Mouse (Mus musculus): ENCODE measurements around the gene Fut2. TPM values are rescaled to one million over a fixed set of nuclear protein-coding genes. Genes with fewer than 3 reads are reported as not detected.

The Fut2 gene
- polyA plus RNA-seq, 1 experiment from 2014 or later, result 35.1 TPM

- no peak overlapping the region for H3K4me3 ChIP-seq (ENCODE audit: low read depth, low read length)
- H3K4me2 ChIP-seq (replicated peaks; ENCODE audit: low read depth), result no peak overlapping the region
- no peak overlapping the region for H3K27ac ChIP-seq (replicated peaks)
- H3K9me3 ChIP-seq (ENCODE audit: control insufficient read depth, low read length), result no peaks in the 10 kb centered on the region
- 64% methylated on average over 6 of the region's 6 CpGs for WGBS
- H3K27me3 ChIP-seq (ENCODE audit: control insufficient read depth, insufficient read depth, low read length), result no peaks in the 10 kb centered on the region
- peaks cover 17% of the 10 kb centered on the region for H3K4me1 ChIP-seq (replicated peaks; ENCODE audit: control insufficient read depth, insufficient read depth)
- no peaks in the 10 kb centered on the region for H3K36me3 ChIP-seq (ENCODE audit: control insufficient read depth, insufficient read depth, low read length)
- DNase-seq (ENCODE audit: low spot score) (no peak), ATAC-seq (ENCODE audit: low FRiP score, low TSS enrichment) (no peak)
- TF ChIP-seq CTCF (IDR thresholded peaks at IDR 0.05; ENCODE audit: low read depth), result no peak
- TF ChIP-seq EP300 (optimal IDR thresholded peaks at IDR 0.05), result no peak
- H3K9ac ChIP-seq (ENCODE audit: low read length), result no peak overlapping the region
Observed at GRCm38 (mm10) chr7:45644872-45645590, 21.2 kb downstream of the Fut2 start.

GRCm38 (mm10) chr7:45644183-45644582, 22.0 kb downstream of the Fut2 start:
- H3K9me3 ChIP-seq (ENCODE audit: control insufficient read depth, low read length), result no peaks in the 10 kb centered on the region
- H3K4me3 ChIP-seq (ENCODE audit: low read depth, low read length), result peak overlapping the region; percentile 37
- ATAC-seq (ENCODE audit: low FRiP score, low TSS enrichment), result peak; percentile 11
- no peaks in the 10 kb centered on the region for H3K27me3 ChIP-seq (ENCODE audit: control insufficient read depth, insufficient read depth, low read length)
- no peak for TF ChIP-seq CTCF (IDR thresholded peaks at IDR 0.05; ENCODE audit: low read depth)
- no peak for TF ChIP-seq EP300 (optimal IDR thresholded peaks at IDR 0.05)
- H3K36me3 ChIP-seq (ENCODE audit: control insufficient read depth, insufficient read depth, low read length), result no peaks in the 10 kb centered on the region
- peak overlapping the region; percentile 65 for H3K27ac ChIP-seq (replicated peaks)
- H3K4me2 ChIP-seq (replicated peaks; ENCODE audit: low read depth), result peak overlapping the region; percentile 49
- H3K9ac ChIP-seq (ENCODE audit: low read length), result peak overlapping the region; percentile 36; the same call in 1 of the 2 replicates
- 11% methylated on average over 18 of the region's 18 CpGs for WGBS
- H3K4me1 ChIP-seq (replicated peaks; ENCODE audit: control insufficient read depth, insufficient read depth), result peaks cover 17% of the 10 kb centered on the region
- DNase-seq (ENCODE audit: low spot score), result peak; percentile 63

- whole genome bisulfite sequencing, result 6% methylated on average over 28 of the region's 28 CpGs
- peaks cover 17% of the 10 kb centered on the region for H3K4me1 ChIP-seq (replicated peaks; ENCODE audit: control insufficient read depth, insufficient read depth)
Observed at GRCm38 (mm10) chr7:45643441-45644178, 22.6 kb downstream of the Fut2 start.

GRCm38 (mm10) chr7:45642503-45643255, 23.5 kb downstream of the Fut2 start:
- no peak for TF ChIP-seq CTCF (IDR thresholded peaks at IDR 0.05; ENCODE audit: low read depth)
- TF ChIP-seq EP300 (optimal IDR thresholded peaks at IDR 0.05), result no peak
- ATAC-seq (ENCODE audit: low FRiP score, low TSS enrichment), result no peak

More at GRCm38 (mm10) chr7:45643441-45644178, 22.6 kb downstream of the Fut2 start:
- Histone ChIP-seq H3K36me3 (ENCODE audit: control insufficient read depth, insufficient read depth, low read length) (no peaks in the 10 kb centered on the region), H3K27ac (replicated peaks) (peak overlapping the region; percentile 87), H3K4me2 (replicated peaks; ENCODE audit: low read depth) (peak overlapping the region; percentile 71), H3K4me3 (ENCODE audit: low read depth, low read length) (peak overlapping the region; percentile 37), H3K27me3 (ENCODE audit: control insufficient read depth, insufficient read depth, low read length) (no peaks in the 10 kb centered on the region), H3K9me3 (ENCODE audit: control insufficient read depth, low read length) (no peaks in the 10 kb centered on the region), H3K9ac (ENCODE audit: low read length) (peak overlapping the region; percentile 61)
- TF ChIP-seq EP300 (optimal IDR thresholded peaks at IDR 0.05) (no peak), CTCF (IDR thresholded peaks at IDR 0.05; ENCODE audit: low read depth) (no peak)
- ATAC-seq (ENCODE audit: low FRiP score, low TSS enrichment) (peak; percentile 92), DNase-seq (ENCODE audit: low spot score) (peak; percentile 96)

GRCm38 (mm10) chr7:45642083-45642482, 24.1 kb downstream of the Fut2 start:
- Histone ChIP-seq H3K4me3 (ENCODE audit: low read depth, low read length) (peak overlapping the region; percentile 37), H3K27me3 (ENCODE audit: control insufficient read depth, insufficient read depth, low read length) (no peaks in the 10 kb centered on the region), H3K36me3 (ENCODE audit: control insufficient read depth, insufficient read depth, low read length) (no peaks in the 10 kb centered on the region), H3K9me3 (ENCODE audit: control insufficient read depth, low read length) (no peaks in the 10 kb centered on the region), H3K27ac (replicated peaks) (peak overlapping the region; percentile 70; the same call in 1 of the 2 replicates), H3K9ac (ENCODE audit: low read length) (peak overlapping the region; percentile 61), H3K4me2 (replicated peaks; ENCODE audit: low read depth) (peak overlapping the region; percentile 71), H3K4me1 (replicated peaks; ENCODE audit: control insufficient read depth, insufficient read depth) (peaks cover 21% of the 10 kb centered on the region)
- DNase-seq (ENCODE audit: low spot score) (no peak), ATAC-seq (ENCODE audit: low FRiP score, low TSS enrichment) (no peak)
- WGBS, result 49% methylated on average over 5 of the region's 5 CpGs
- TF ChIP-seq CTCF (IDR thresholded peaks at IDR 0.05; ENCODE audit: low read depth) (no peak), EP300 (optimal IDR thresholded peaks at IDR 0.05) (no peak)

More at GRCm38 (mm10) chr7:45642503-45643255, 23.5 kb downstream of the Fut2 start:
- no peak for DNase-seq (ENCODE audit: low spot score)
- H3K4me3 ChIP-seq (ENCODE audit: low read depth, low read length), result peak overlapping the region; percentile 37
- H3K36me3 ChIP-seq (ENCODE audit: control insufficient read depth, insufficient read depth, low read length), result no peaks in the 10 kb centered on the region
- no peaks in the 10 kb centered on the region for H3K27me3 ChIP-seq (ENCODE audit: control insufficient read depth, insufficient read depth, low read length)
- peaks cover 21% of the 10 kb centered on the region for H3K4me1 ChIP-seq (replicated peaks; ENCODE audit: control insufficient read depth, insufficient read depth)
- H3K4me2 ChIP-seq (replicated peaks; ENCODE audit: low read depth), result peak overlapping the region; percentile 71
- WGBS, result 24% methylated on average over 16 of the region's 16 CpGs
- H3K9me3 ChIP-seq (ENCODE audit: control insufficient read depth, low read length), result no peaks in the 10 kb centered on the region
- peak overlapping the region; percentile 87 for H3K27ac ChIP-seq (replicated peaks)
- peak overlapping the region; percentile 61 for H3K9ac ChIP-seq (ENCODE audit: low read length)

Data from stomach, postnatal 0 days (tissue).